Mouse (Mus musculus) central nervous system, embryonic 18 days (tissue): Measurements from ENCODE around the gene Olfr183. TPM values are rescaled to one million over a fixed set of nuclear protein-coding genes. Genes with fewer than 3 reads are reported as not detected.

Experiments
- polyA plus RNA-seq: library from polyadenylated mRNA; depleted of rRNA; stranded (reverse); fragments of >200 nt; gene quantifications from 2 replicates; pipeline ENCODE4 v1.2.3, GENCODE M21; 2012; rRNA removed

Olfr183 gene
- not detected in 2 replicates for polyA plus RNA-seq

GRCm38 (mm10) chr16:58995057-58995456 lies at the start of gene Olfr183:
Gene Olfr183 (plus strand): TSS chr16:58995357.

GRCm38 (mm10) chr16:59030191-59030590 lies 35.0 kb downstream of the Olfr183 start, which contains the start of gene Olfr186:
Gene Olfr186 (minus strand): TSS chr16:59030291.

GRCm38 (mm10) chr16:59039710-59040109 lies 44.6 kb downstream of the Olfr183 start, which contains the start of gene Olfr187:
Gene Olfr187 (minus strand): TSS chr16:59039767.

Other genes starting within 250 kb of the Olfr183 start
- not detected in 2 replicates for gene Olfr172, start 232.2 kb upstream of the Olfr183 start, polyA plus RNA-seq
- not detected in 2 replicates for gene Olfr173, start 195.1 kb upstream of the Olfr183 start, polyA plus RNA-seq
- not detected in 2 replicates for gene Olfr175-ps1, start 168.6 kb upstream of the Olfr183 start, polyA plus RNA-seq
- not detected in 2 replicates for gene Olfr177, start 120.6 kb upstream of the Olfr183 start, polyA plus RNA-seq
- gene Olfr178, start 103.3 kb upstream of the Olfr183 start, polyA plus RNA-seq, result not detected in 2 replicates
- gene Olfr181, start 66.6 kb upstream of the Olfr183 start, polyA plus RNA-seq, result not detected in 2 replicates
- not detected in 2 replicates for gene Olfr180, start 66.0 kb upstream of the Olfr183 start, polyA plus RNA-seq
- gene Olfr186, start 34.9 kb downstream of the Olfr183 start, polyA plus RNA-seq, result not detected in 2 replicates
- not detected in 2 replicates for gene Olfr187, start 44.4 kb downstream of the Olfr183 start, polyA plus RNA-seq
- gene Olfr190, start 82.6 kb downstream of the Olfr183 start, polyA plus RNA-seq, result not detected in 2 replicates
- gene Olfr191, start 94.5 kb downstream of the Olfr183 start, polyA plus RNA-seq, result not detected in 2 replicates
- gene Olfr193, start 116.5 kb downstream of the Olfr183 start, polyA plus RNA-seq, result not detected in 2 replicates
- not detected in 2 replicates for gene Olfr194, start 125.7 kb downstream of the Olfr183 start, polyA plus RNA-seq
- gene Olfr195, start 151.7 kb downstream of the Olfr183 start, polyA plus RNA-seq, result not detected in 2 replicates
- not detected in 2 replicates for gene Olfr196, start 175.1 kb downstream of the Olfr183 start, polyA plus RNA-seq
- gene Olfr198, start 208.2 kb downstream of the Olfr183 start, polyA plus RNA-seq, result not detected in 2 replicates
- not detected in 2 replicates for gene Olfr199, start 224.4 kb downstream of the Olfr183 start, polyA plus RNA-seq